Mouse (Mus musculus): Measurements from ENCODE around the gene Rusc2. TPM values are rescaled to one million over a fixed set of nuclear protein-coding genes. Genes with fewer than 3 reads are reported as not detected.

The Rusc2 gene
- polyA plus RNA-seq, 1 experiment from 2014 or later, result 15.7 TPM

DNA sequence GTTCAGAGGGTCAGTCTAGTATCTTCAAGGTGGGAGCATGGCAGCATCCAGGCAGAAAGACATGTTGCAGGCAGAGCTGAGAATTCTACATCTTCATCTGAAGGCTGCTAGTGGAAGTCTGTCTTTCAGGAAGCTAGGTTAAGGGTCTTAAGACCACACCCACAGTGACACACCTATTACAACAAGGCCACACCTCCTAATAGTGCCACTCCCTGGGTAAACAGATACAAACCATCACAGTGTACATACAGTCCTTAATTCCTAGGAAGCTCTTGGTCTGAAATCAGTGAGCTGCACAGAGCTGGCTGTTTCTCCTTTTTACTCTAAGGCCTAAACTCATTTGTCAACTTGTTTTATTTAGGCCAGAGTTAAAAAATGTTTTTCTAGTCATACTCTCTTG is 5.2 kb downstream of the Rusc2 start:
- H3K4me1 ChIP-seq, result peaks cover 21% of the 10 kb centered on the region; the same call in 1 of the 2 replicates
- H3K36me3 ChIP-seq, result no peaks in the 10 kb centered on the region

DNA sequence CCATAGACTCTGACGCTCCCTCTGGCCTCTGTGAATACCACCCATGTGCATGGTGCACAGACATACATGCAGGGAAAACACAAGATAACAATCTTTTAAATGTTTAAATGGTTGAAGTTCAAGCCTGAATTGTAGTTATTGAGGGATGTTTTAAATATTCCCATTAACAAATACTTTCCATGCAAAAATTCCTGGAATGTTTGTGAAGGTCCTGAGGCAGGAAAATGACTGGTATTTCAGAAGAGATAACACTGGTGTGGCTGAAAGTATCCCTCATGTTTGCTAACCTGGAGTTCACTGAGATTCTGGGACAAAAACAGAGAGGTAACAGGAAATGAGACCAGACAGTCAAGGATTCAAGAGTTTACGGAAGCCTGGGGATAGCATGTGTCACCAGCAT is 7.6 kb downstream of the Rusc2 start:
- 73% methylated on average over 2 of the region's 2 CpGs for WGBS
- ATAC-seq (ENCODE audit: insufficient number of reproducible peaks, insufficient read depth, low FRiP score, low TSS enrichment), result no peak

More for the DNA sequence above, 5.2 kb downstream of the Rusc2 start:
- H3K27ac ChIP-seq, result no peak overlapping the region
- no peak for ATAC-seq (ENCODE audit: insufficient number of reproducible peaks, insufficient read depth, low FRiP score, low TSS enrichment)
- H3K4me2 ChIP-seq (replicated peaks), result no peak overlapping the region
- no peaks in the 10 kb centered on the region for H3K27me3 ChIP-seq
- H3K9me3 ChIP-seq, result no peaks in the 10 kb centered on the region
- H3K9ac ChIP-seq, result no peak overlapping the region
- H3K4me3 ChIP-seq, result no peak overlapping the region

DNA sequence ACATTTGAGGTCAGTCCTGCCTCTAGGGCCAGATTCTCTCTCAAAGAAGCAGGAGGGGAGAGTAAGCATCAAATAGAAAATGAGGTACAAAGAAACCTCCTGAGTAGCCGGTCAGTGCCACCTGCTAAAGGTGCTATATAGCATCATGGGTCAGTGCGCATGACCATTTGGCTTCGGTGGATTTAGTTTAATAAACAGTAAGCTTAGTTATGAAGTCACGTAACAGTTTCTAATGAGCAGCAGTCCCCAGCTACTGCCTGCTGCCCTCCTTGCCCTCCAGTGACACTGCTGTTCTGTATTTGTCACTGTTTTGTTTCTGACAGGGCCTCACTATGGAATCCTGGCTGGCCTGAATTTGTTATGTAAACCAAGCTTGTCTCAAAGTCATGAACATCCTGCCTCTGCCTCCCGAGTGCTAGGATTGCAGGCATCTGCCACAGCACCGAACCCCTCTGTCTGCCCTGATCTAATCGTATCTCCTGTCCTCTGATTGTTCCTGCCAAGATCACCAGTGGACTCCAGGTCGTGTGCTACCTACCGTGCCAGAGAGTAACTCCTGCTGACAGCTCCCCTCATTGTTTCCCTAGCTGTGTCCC is 8.2 kb downstream of the Rusc2 start:
- H3K4me3 ChIP-seq, result no peak overlapping the region
- no peak for ATAC-seq (ENCODE audit: insufficient number of reproducible peaks, insufficient read depth, low FRiP score, low TSS enrichment)
- H3K9me3 ChIP-seq, result no peaks in the 10 kb centered on the region
- H3K4me2 ChIP-seq (replicated peaks), result no peak overlapping the region
- no peaks in the 10 kb centered on the region for H3K27me3 ChIP-seq
- no peak overlapping the region for H3K9ac ChIP-seq
- H3K27ac ChIP-seq, result no peak overlapping the region
- WGBS, result 59% methylated on average over 9 of the region's 9 CpGs
- no peaks in the 10 kb centered on the region for H3K36me3 ChIP-seq
- peaks cover 27% of the 10 kb centered on the region; the same call in 1 of the 2 replicates for H3K4me1 ChIP-seq

More for the DNA sequence above, 7.6 kb downstream of the Rusc2 start:
- Histone ChIP-seq H3K9ac (no peak overlapping the region), H3K4me3 (no peak overlapping the region), H3K4me2 (replicated peaks) (no peak overlapping the region), H3K27ac (no peak overlapping the region), H3K4me1 (peaks cover 22% of the 10 kb centered on the region; the same call in 1 of the 2 replicates), H3K27me3 (no peaks in the 10 kb centered on the region), H3K9me3 (no peaks in the 10 kb centered on the region), H3K36me3 (no peaks in the 10 kb centered on the region)

DNA sequence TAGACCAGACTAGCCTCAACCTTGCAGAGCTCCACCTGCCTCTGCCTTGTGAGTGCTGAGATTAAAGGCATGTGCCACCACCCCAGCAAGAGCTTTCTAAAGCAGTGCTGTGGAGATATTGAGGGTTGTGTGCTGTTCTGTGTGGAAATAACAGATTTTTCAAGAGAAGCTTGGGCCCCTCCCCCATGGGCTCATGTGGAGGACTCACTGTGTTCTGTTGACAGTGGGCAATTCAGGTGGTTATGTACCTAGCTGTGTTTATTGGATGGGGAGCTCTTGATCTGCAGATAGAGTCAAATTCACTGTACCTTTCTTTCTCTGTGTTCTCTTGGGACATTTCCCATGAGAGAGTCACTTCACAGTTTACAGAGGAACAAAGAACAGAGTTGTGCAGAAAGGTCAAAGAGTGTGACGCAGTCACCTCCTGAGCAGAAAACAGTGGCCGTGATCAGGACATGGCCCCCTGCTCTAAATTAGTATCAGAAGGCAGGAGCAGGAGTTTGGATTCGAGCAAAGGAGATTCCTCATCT is 9.8 kb downstream of the Rusc2 start:
- H3K9me3 ChIP-seq, result no peaks in the 10 kb centered on the region
- H3K36me3 ChIP-seq, result no peaks in the 10 kb centered on the region
- no peak for ATAC-seq (ENCODE audit: insufficient number of reproducible peaks, insufficient read depth, low FRiP score, low TSS enrichment)
- H3K4me3 ChIP-seq, result no peak overlapping the region
- no peak overlapping the region for H3K9ac ChIP-seq
- WGBS, result 52% methylated on average over 3 of the region's 3 CpGs
- peaks cover 28% of the 10 kb centered on the region; the same call in 1 of the 2 replicates for H3K4me1 ChIP-seq
- H3K27ac ChIP-seq, result no peak overlapping the region
- no peaks in the 10 kb centered on the region for H3K27me3 ChIP-seq
- H3K4me2 ChIP-seq (replicated peaks), result no peak overlapping the region

DNA sequence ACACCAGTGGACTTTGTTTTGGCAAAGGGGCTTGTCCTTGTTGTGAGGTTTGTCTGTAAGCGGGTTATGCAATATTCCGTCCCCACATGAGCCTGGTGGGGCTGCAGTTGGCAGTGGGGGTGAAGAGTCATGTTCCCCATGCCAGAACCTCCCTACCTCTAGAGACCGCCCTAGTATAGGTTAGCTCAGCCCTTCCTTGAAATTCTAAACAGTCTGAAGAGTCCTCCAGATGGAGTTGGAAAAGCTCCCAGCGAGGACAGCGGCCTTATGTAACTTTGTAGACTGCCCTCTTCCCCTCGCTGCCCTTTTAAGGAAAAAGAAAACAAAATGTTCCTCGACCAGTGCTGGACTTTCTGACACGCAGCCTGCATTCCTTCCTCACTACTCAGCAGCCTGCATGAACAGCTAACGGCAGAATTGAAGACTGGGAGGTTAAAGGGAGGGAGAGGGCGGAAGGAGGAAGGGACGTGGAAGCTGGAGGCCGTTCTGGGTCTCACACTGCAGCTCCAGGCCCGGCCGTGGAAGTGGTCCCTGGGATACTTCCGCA is 12.6 kb downstream of the Rusc2 start:
- WGBS, result 37% methylated on average over 15 of the region's 15 CpGs
- Histone ChIP-seq H3K27me3 (no peaks in the 10 kb centered on the region), H3K4me1 (peaks cover 44% of the 10 kb centered on the region), H3K9ac (no peak overlapping the region), H3K4me2 (replicated peaks) (no peak overlapping the region), H3K36me3 (no peaks in the 10 kb centered on the region), H3K9me3 (no peaks in the 10 kb centered on the region), H3K4me3 (no peak overlapping the region), H3K27ac (peak overlapping the region; percentile 70)
- no peak for ATAC-seq (ENCODE audit: insufficient number of reproducible peaks, insufficient read depth, low FRiP score, low TSS enrichment)

DNA sequence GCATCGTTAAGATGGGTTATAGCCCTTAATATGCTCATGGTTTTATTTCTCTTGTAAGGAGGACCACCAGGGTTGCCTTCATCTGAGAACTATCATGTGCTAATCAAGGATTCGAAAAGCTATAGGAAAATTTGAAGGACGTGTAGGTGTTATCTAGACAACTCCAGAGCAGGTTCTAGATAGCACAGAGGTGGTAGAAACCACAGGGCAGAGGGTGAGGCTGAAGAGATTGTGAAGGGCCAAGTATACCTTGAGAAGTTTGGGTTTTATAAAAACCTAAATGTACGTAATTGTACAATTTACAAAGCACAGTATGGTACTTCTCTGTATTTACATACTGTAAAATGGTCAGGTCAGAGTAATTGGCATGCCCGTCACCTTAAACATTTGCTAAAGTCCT is 13.4 kb downstream of the Rusc2 start:
- Histone ChIP-seq H3K4me3 (no peak overlapping the region), H3K27ac (no peak overlapping the region), H3K9me3 (no peaks in the 10 kb centered on the region), H3K36me3 (no peaks in the 10 kb centered on the region), H3K27me3 (no peaks in the 10 kb centered on the region), H3K9ac (no peak overlapping the region), H3K4me2 (replicated peaks) (no peak overlapping the region), H3K4me1 (peaks cover 48% of the 10 kb centered on the region)
- 88% methylated on average over 5 of the region's 5 CpGs for WGBS
- ATAC-seq (ENCODE audit: insufficient number of reproducible peaks, insufficient read depth, low FRiP score, low TSS enrichment), result no peak

DNA sequence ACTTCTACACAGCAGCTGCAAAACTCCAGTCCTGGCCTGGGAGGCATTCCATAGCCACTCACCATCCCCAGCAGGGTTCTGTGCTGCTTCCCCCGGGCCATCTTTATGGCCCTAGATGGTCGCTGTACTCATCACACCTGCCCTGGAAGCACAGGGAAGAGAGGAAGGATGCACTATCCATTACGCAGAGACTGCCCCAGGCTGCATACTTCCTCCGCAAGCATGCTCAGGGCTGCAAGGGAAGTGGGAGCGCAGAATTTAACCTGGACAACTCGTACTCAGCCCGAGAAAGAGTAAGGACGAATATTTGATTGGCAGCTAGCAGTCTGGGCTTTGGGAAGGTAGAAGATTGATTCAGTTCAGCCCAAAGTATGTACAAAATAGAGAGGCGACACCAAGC is 14.1 kb downstream of the Rusc2 start:
- ATAC-seq (ENCODE audit: insufficient number of reproducible peaks, insufficient read depth, low FRiP score, low TSS enrichment), result no peak
- WGBS, result 70% methylated on average over 9 of the region's 9 CpGs

DNA sequence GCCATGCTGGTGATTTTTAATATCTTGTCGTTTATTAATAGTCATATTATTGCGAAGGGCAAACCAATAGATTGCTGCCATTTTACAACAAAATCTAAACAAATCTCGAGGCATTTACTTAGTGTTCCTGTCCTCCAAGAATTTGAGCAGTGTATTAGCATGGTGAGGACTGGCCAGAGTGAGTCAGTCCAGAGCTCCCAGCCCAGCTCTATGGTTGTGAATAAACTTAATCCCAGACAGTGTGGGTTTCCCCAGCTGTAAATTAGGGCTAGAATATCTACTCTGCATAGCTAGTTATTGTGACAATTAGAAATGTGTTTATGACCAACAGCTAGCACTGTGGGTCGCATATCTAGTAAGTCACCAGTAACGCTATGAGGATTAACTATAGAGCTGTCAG is 14.6 kb downstream of the Rusc2 start:
- ATAC-seq (ENCODE audit: insufficient number of reproducible peaks, insufficient read depth, low FRiP score, low TSS enrichment), result no peak
- H3K27ac ChIP-seq, result no peak overlapping the region
- no peaks in the 10 kb centered on the region for H3K36me3 ChIP-seq
- H3K4me3 ChIP-seq, result no peak overlapping the region
- no peaks in the 10 kb centered on the region for H3K27me3 ChIP-seq
- H3K4me1 ChIP-seq, result peaks cover 48% of the 10 kb centered on the region
- WGBS, result 74% methylated on average over 5 of the region's 5 CpGs
- H3K9me3 ChIP-seq, result no peaks in the 10 kb centered on the region
- no peak overlapping the region for H3K9ac ChIP-seq
- H3K4me2 ChIP-seq (replicated peaks), result no peak overlapping the region

More for the DNA sequence above, 14.1 kb downstream of the Rusc2 start:
- H3K9me3 ChIP-seq, result no peaks in the 10 kb centered on the region
- H3K4me1 ChIP-seq, result peaks cover 48% of the 10 kb centered on the region
- H3K9ac ChIP-seq, result no peak overlapping the region
- H3K4me3 ChIP-seq, result no peak overlapping the region
- no peak overlapping the region for H3K27ac ChIP-seq
- H3K4me2 ChIP-seq (replicated peaks), result no peak overlapping the region
- no peaks in the 10 kb centered on the region for H3K36me3 ChIP-seq
- H3K27me3 ChIP-seq, result no peaks in the 10 kb centered on the region

DNA sequence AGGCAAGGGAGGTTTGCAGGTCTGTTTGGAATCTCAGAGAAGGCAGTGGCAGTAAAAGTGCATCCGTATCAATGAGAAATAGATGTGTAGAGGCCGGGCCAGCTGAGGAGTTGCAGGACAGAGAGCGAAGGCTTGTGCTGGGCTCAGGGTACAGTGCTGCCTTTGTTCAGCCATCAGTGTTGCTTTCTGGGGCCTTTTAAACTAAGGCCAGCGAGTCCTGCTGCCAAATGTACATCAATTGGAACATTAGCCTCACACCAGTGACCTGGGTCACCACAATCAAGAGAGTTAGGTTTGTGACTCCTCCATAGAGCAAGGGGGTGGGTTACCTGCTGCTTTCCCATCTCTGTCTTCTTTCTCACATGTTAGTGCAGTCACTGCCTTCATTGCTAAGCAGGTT is 16.2 kb downstream of the Rusc2 start:
- Histone ChIP-seq H3K27me3 (no peaks in the 10 kb centered on the region), H3K4me1 (peaks cover 61% of the 10 kb centered on the region), H3K4me2 (replicated peaks) (no peak overlapping the region), H3K9ac (no peak overlapping the region), H3K9me3 (no peaks in the 10 kb centered on the region), H3K36me3 (no peaks in the 10 kb centered on the region), H3K27ac (no peak overlapping the region), H3K4me3 (no peak overlapping the region)
- ATAC-seq (ENCODE audit: insufficient number of reproducible peaks, insufficient read depth, low FRiP score, low TSS enrichment), result no peak
- WGBS, result 34% methylated on average over 4 of the region's 4 CpGs

DNA sequence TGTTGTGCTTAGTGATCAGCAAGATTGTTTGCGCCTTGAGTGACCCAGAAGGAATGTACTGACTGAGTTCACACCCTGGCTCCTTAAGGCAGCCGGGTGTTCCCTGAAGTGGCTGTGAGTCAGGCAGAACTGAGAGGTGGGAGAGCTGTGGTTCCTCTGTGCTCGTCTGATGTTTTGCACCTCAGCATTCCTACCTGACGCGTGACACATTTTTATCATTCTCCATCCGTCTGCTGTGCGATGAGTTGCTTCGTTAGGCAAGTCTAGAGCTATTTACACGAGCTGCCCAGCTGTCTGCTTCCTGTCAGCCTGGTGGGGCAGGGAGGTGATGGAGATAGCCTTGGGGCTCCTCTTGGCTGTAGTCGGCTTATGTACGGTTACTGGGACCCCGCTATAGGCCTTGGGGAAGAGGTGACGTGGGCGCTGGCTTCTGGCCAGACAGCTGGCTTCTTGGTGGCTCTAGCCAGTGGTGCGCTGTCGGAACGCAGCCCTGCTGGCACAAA is 17.1 kb downstream of the Rusc2 start:
- Histone ChIP-seq H3K9me3 (no peaks in the 10 kb centered on the region), H3K4me3 (no peak overlapping the region), H3K27me3 (no peaks in the 10 kb centered on the region), H3K4me2 (replicated peaks) (0 out of 2 replicates have a peak overlapping the region, but pooled peaks have one; percentile 3), H3K27ac (peak overlapping the region; percentile 46; the same call in 1 of the 2 replicates), H3K4me1 (peaks cover 60% of the 10 kb centered on the region), H3K36me3 (no peaks in the 10 kb centered on the region), H3K9ac (no peak overlapping the region)
- 44% methylated on average over 17 of the region's 17 CpGs for WGBS
- no peak for ATAC-seq (ENCODE audit: insufficient number of reproducible peaks, insufficient read depth, low FRiP score, low TSS enrichment)

DNA sequence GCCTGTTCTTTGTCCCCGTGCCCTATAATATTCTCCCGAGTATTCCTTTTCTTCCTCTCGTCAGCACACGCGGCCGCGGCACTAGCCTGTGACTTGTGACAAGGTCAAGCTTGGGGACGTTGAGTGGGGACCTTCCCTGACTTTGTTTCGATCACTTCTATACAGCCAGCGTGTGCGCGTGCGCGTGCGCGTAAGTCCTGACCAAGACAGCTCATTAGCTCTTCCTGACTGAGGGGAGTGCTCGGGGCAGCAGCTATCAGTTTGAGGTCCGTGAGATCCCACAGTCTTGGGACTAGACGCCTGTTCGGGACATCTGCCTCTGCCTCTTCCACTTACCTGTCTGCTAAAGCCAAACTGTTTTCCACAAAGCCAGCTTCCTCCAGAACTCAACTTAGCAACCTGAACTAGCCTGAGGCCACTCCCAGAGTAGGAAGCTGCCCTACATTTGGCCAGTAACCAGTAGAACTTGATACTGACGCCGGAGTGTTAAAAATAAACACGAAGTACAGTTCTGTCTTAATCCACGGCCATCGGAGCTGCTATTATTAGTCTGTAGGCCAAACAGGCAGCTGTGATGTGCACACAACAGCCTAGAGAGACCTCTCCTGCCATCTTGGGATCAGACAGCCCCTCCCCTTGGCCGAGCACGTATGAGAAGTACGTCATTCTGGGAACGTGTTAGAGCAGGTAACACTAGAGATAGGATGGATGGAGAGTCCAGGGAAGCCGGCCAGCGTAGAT is 17.8 kb downstream of the Rusc2 start:
- ATAC-seq (ENCODE audit: insufficient number of reproducible peaks, insufficient read depth, low FRiP score, low TSS enrichment), result no peak
- peaks cover 53% of the 10 kb centered on the region for H3K4me1 ChIP-seq
- H3K27me3 ChIP-seq, result no peaks in the 10 kb centered on the region
- WGBS, result 74% methylated on average over 31 of the region's 31 CpGs
- H3K27ac ChIP-seq, result peak overlapping the region; percentile 30; the same call in 1 of the 2 replicates
- H3K4me3 ChIP-seq, result no peak overlapping the region
- no peaks in the 10 kb centered on the region for H3K36me3 ChIP-seq
- H3K9ac ChIP-seq, result no peak overlapping the region
- H3K9me3 ChIP-seq, result no peaks in the 10 kb centered on the region
- H3K4me2 ChIP-seq (replicated peaks), result 0 out of 2 replicates have a peak overlapping the region, but pooled peaks have one; percentile 3
